Mouse (Mus musculus): Measurements from ENCODE around the gene Tmem170b. TPM values are rescaled to one million over a fixed set of nuclear protein-coding genes. Genes with fewer than 3 reads are reported as not detected.

Tmem170b gene
- polyA plus RNA-seq, 1 experiment from 2014 or later = 10.7 TPM

DNA sequence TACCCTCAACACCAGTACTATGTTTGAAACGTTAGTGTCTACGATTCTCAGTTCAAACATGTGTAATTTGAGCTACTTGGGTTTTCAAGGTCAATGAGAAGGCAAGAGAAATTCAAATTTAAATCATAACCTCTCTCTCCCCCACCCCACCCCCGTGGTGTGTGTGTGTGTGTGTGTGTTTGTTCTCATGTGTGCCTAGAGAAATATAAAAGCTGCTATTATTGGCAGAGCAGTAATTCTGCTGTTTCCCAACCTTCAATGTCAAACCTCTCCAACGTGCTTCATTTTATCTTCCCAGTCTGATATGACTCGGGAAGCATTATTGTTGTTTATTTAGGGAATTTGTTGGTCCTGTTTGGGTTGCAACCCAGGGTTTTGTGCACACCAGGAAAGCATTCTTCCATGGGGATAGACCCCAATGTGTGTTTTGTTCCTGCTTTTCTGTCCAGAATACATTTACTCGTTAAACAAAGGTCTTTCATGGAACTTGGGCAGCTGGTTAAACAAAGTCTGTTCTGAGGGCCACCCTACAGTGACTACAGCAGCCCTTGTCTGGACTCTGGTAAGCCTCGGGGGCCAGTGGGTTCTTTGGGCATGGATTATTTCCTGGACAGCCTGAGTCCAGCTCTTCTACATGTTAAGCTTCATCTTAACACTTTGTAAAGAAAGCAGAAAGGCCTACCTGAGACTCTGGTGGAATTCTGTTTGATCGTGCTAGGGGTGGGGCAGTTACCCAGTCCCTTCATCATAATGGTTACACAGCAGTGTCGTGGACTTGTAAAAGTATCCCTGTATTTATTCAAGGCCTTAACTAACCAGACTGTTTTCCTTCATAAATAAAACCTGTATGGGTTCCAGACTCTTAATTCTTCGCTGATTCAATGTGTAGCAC, 39.1 kb downstream of the Tmem170b start:
- no peaks in the 10 kb centered on the region for H3K27me3 ChIP-seq (ENCODE audit: control insufficient read depth, insufficient read depth, low read length)
- 73% methylated on average over 10 of the region's 10 CpGs for WGBS
- H3K4me3 ChIP-seq (ENCODE audit: low read depth, low read length) = no peak overlapping the region
- H3K4me1 ChIP-seq (ENCODE audit: control insufficient read depth, insufficient read depth, low read length) = no peaks in the 10 kb centered on the region
- H3K27ac ChIP-seq (replicated peaks; ENCODE audit: low read depth, low read length) = no peak overlapping the region
- no peak overlapping the region for H3K4me2 ChIP-seq (ENCODE audit: low read depth, severe bottlenecking)
- no peaks in the 10 kb centered on the region for H3K36me3 ChIP-seq (ENCODE audit: control insufficient read depth, insufficient read depth, low read length)
- no peak for DNase-seq (ENCODE audit: low spot score)
- H3K9me3 ChIP-seq (ENCODE audit: control insufficient read depth, low read length) = no peaks in the 10 kb centered on the region
- ATAC-seq (ENCODE audit: insufficient number of reproducible peaks, low FRiP score, low TSS enrichment, low read depth) = no peak
- no peak overlapping the region for H3K9ac ChIP-seq (ENCODE audit: low read length)

GRCm38 (mm10) chr13:41645483-41645859, 39.8 kb downstream of the Tmem170b start:
- Histone ChIP-seq H3K9ac (ENCODE audit: low read length) (no peak overlapping the region), H3K4me3 (ENCODE audit: low read depth, low read length) (no peak overlapping the region), H3K4me1 (ENCODE audit: control insufficient read depth, insufficient read depth, low read length) (no peaks in the 10 kb centered on the region), H3K4me2 (ENCODE audit: low read depth, severe bottlenecking) (no peak overlapping the region), H3K36me3 (ENCODE audit: control insufficient read depth, insufficient read depth, low read length) (no peaks in the 10 kb centered on the region), H3K27ac (replicated peaks; ENCODE audit: low read depth, low read length) (no peak overlapping the region), H3K9me3 (ENCODE audit: control insufficient read depth, low read length) (no peaks in the 10 kb centered on the region), H3K27me3 (ENCODE audit: control insufficient read depth, insufficient read depth, low read length) (no peaks in the 10 kb centered on the region)
- ATAC-seq (ENCODE audit: insufficient number of reproducible peaks, low FRiP score, low TSS enrichment, low read depth) (no peak), DNase-seq (ENCODE audit: low spot score) (no peak)
- WGBS = 84% methylated on average over 5 of the region's 5 CpGs

GRCm38 (mm10) chr13:41647976-41648375, 42.3 kb downstream of the Tmem170b start:
- ATAC-seq (ENCODE audit: insufficient number of reproducible peaks, low FRiP score, low TSS enrichment, low read depth) (no peak), DNase-seq (ENCODE audit: low spot score) (no peak)
- H3K36me3 ChIP-seq (ENCODE audit: control insufficient read depth, insufficient read depth, low read length) = no peaks in the 10 kb centered on the region
- H3K9ac ChIP-seq (ENCODE audit: low read length) = no peak overlapping the region
- WGBS = 84% methylated on average over 6 of the region's 6 CpGs
- no peak overlapping the region for H3K4me2 ChIP-seq (ENCODE audit: low read depth, severe bottlenecking)
- H3K4me1 ChIP-seq (ENCODE audit: control insufficient read depth, insufficient read depth, low read length) = no peaks in the 10 kb centered on the region
- no peak overlapping the region for H3K4me3 ChIP-seq (ENCODE audit: low read depth, low read length)
- H3K27me3 ChIP-seq (ENCODE audit: control insufficient read depth, insufficient read depth, low read length) = no peaks in the 10 kb centered on the region
- no peak overlapping the region for H3K27ac ChIP-seq (replicated peaks; ENCODE audit: low read depth, low read length)
- H3K9me3 ChIP-seq (ENCODE audit: control insufficient read depth, low read length) = no peaks in the 10 kb centered on the region

DNA sequence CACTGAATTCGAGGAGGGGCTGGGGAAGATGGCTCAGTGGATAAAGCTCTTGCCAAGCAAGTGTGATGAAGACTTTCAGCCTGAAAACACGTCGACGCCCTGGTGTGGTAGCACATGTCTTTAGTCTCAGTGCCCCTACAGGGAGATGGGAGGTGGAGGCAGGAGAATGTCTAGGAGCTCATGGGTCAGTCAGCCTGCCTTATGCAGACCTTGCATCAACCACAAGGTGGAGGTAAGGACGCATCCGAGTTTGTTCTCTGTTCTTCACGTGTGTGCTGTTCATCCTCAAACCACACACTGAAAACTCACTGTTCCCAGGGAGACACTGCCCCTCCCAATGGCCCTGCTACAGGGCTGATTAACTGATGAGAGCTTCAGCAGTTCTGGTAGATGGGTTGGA, 45.0 kb downstream of the Tmem170b start:
- Histone ChIP-seq H3K9ac (ENCODE audit: low read length) (no peak overlapping the region), H3K4me3 (ENCODE audit: low read depth, low read length) (no peak overlapping the region), H3K36me3 (ENCODE audit: control insufficient read depth, insufficient read depth, low read length) (no peaks in the 10 kb centered on the region), H3K4me2 (ENCODE audit: low read depth, severe bottlenecking) (no peak overlapping the region), H3K27ac (replicated peaks; ENCODE audit: low read depth, low read length) (no peak overlapping the region), H3K9me3 (ENCODE audit: control insufficient read depth, low read length) (no peaks in the 10 kb centered on the region), H3K27me3 (ENCODE audit: control insufficient read depth, insufficient read depth, low read length) (no peaks in the 10 kb centered on the region), H3K4me1 (ENCODE audit: control insufficient read depth, insufficient read depth, low read length) (no peaks in the 10 kb centered on the region)
- ATAC-seq (ENCODE audit: insufficient number of reproducible peaks, low FRiP score, low TSS enrichment, low read depth) = no peak
- 79% methylated on average over 7 of the region's 7 CpGs for WGBS
- DNase-seq (ENCODE audit: low spot score) = no peak

DNA sequence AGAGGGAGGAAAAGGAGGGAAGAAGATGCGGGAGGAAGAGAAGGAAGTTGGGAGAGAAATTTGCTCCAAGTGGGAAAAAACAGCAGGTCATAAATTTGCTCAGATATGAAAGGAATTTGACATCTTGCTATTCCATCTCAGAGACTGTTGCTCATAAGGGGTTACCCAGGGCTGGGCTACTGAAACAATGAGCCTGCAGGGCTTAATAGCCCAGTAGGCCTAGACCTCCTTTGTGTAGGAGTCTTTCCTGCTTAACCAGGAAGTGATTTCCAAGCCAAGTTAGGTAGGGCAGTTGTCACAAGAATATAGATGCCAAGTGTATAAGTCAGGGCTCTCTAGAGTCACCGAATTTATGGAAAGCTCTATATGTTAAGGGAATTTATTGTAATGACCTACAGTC, 48.1 kb downstream of the Tmem170b start:
- 82% methylated on average over 2 of the region's 2 CpGs for WGBS
- Histone ChIP-seq H3K9ac (ENCODE audit: low read length) (no peak overlapping the region), H3K36me3 (ENCODE audit: control insufficient read depth, insufficient read depth, low read length) (no peaks in the 10 kb centered on the region), H3K4me3 (ENCODE audit: low read depth, low read length) (no peak overlapping the region), H3K4me1 (ENCODE audit: control insufficient read depth, insufficient read depth, low read length) (no peaks in the 10 kb centered on the region), H3K27ac (replicated peaks; ENCODE audit: low read depth, low read length) (no peak overlapping the region), H3K4me2 (ENCODE audit: low read depth, severe bottlenecking) (no peak overlapping the region), H3K27me3 (ENCODE audit: control insufficient read depth, insufficient read depth, low read length) (no peaks in the 10 kb centered on the region), H3K9me3 (ENCODE audit: control insufficient read depth, low read length) (no peaks in the 10 kb centered on the region)
- DNase-seq (ENCODE audit: low spot score) = no peak
- ATAC-seq (ENCODE audit: insufficient number of reproducible peaks, low FRiP score, low TSS enrichment, low read depth) = no peak

DNA sequence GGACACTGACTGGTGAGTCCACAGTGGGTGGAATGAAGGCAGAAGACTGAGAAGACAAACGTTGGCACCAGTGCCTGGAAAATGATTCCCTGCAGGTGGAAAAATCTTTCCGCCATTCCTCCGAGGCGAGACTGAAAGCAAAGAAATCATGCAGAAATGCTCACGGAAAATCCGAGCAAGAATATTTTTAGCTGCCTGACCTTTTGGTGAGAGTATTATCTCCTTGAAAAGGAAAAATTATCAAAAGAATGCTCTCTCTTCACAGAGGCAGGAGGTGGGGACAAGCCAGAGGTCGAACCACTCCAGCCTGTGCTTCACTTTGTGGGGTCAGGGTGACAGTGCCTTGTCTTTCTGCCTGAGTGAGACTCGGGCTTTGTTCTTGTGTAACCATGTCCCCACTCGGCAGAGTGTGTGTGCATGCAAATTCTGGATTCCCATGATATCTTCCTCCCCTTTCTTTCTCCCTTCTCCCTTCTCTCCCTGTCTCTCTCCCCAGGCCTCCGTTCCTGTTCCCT, 49.9 kb downstream of the Tmem170b start:
- H3K36me3 ChIP-seq (ENCODE audit: control insufficient read depth, insufficient read depth, low read length) = no peaks in the 10 kb centered on the region
- no peaks in the 10 kb centered on the region for H3K27me3 ChIP-seq (ENCODE audit: control insufficient read depth, insufficient read depth, low read length)
- H3K4me3 ChIP-seq (ENCODE audit: low read depth, low read length) = no peak overlapping the region
- 88% methylated on average over 10 of the region's 10 CpGs for WGBS
- no peak overlapping the region for H3K4me2 ChIP-seq (ENCODE audit: low read depth, severe bottlenecking)
- H3K4me1 ChIP-seq (ENCODE audit: control insufficient read depth, insufficient read depth, low read length) = no peaks in the 10 kb centered on the region
- H3K9ac ChIP-seq (ENCODE audit: low read length) = no peak overlapping the region
- ATAC-seq (ENCODE audit: insufficient number of reproducible peaks, low FRiP score, low TSS enrichment, low read depth) (no peak), DNase-seq (ENCODE audit: low spot score) (no peak)
- H3K27ac ChIP-seq (replicated peaks; ENCODE audit: low read depth, low read length) = no peak overlapping the region
- H3K9me3 ChIP-seq (ENCODE audit: control insufficient read depth, low read length) = no peaks in the 10 kb centered on the region

DNA sequence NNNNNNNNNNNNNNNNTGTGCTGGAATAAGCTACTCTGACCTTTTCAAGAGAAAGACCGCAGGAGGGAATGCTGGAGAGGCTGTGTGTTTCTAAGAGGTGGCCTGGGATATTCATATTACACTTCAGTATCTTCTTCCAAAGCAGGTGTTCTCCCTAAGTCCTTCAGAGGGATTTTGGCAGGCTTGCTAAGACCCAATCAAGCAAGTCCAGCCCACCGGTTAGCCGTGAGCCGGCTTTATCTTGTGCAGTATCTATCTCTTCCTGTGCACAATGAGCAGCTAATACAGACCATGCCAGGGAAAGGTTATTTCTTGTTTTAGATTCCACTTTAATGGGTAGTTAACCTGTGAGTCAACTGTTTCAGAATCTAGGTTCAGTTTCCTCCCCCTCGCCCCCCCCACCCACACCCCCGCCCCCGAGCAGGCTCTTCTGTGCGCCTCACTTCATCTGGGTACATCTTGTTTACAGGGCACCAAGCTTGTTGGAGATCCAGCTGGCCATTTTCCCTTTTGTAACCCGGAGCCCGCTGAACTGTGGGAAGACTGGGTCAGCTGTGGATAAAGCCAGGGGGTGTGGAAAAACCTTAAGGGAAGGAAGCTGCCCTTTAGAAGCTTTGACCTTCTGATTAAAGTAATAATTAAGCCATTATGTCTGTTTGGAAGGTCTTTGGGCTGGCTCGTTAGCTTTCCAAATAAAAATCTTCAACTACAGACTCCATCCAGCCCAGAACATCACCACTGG, 54.5 kb downstream of the Tmem170b start:
- Histone ChIP-seq H3K27ac (replicated peaks; ENCODE audit: low read depth, low read length) (no peak overlapping the region), H3K36me3 (ENCODE audit: control insufficient read depth, insufficient read depth, low read length) (no peaks in the 10 kb centered on the region), H3K4me1 (ENCODE audit: control insufficient read depth, insufficient read depth, low read length) (no peaks in the 10 kb centered on the region), H3K9ac (ENCODE audit: low read length) (no peak overlapping the region), H3K9me3 (ENCODE audit: control insufficient read depth, low read length) (no peaks in the 10 kb centered on the region), H3K4me3 (ENCODE audit: low read depth, low read length) (no peak overlapping the region), H3K27me3 (ENCODE audit: control insufficient read depth, insufficient read depth, low read length) (no peaks in the 10 kb centered on the region), H3K4me2 (ENCODE audit: low read depth, severe bottlenecking) (no peak overlapping the region)
- WGBS = 79% methylated on average over 11 of the region's 11 CpGs
- no peak for DNase-seq (ENCODE audit: low spot score)
- ATAC-seq (ENCODE audit: insufficient number of reproducible peaks, low FRiP score, low TSS enrichment, low read depth) = no peak

DNA sequence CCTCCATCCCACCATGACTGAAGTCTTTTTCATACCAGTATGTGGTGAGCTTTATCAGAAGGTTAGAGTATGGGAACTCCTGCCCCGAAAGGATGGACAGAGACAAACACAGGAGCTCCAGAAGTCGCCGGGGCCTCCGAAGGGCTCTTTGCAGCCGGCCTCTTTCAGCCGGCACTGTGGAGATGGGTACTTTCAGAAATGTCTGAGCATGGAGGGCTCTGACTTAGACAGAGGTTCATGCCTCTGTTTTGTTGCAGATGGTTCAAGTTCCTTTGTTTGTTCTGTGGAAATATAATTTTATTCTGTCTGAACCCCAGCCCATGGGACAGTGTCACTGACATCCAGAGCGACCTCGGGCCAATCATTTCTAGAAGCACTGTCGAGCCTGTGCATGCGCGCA, 55.4 kb downstream of the Tmem170b start:
- Histone ChIP-seq H3K36me3 (ENCODE audit: control insufficient read depth, insufficient read depth, low read length) (no peaks in the 10 kb centered on the region), H3K4me2 (ENCODE audit: low read depth, severe bottlenecking) (no peak overlapping the region), H3K27me3 (ENCODE audit: control insufficient read depth, insufficient read depth, low read length) (no peaks in the 10 kb centered on the region), H3K27ac (replicated peaks; ENCODE audit: low read depth, low read length) (no peak overlapping the region), H3K9ac (ENCODE audit: low read length) (no peak overlapping the region), H3K4me3 (ENCODE audit: low read depth, low read length) (no peak overlapping the region), H3K4me1 (ENCODE audit: control insufficient read depth, insufficient read depth, low read length) (no peaks in the 10 kb centered on the region), H3K9me3 (ENCODE audit: control insufficient read depth, low read length) (no peaks in the 10 kb centered on the region)
- ATAC-seq (ENCODE audit: insufficient number of reproducible peaks, low FRiP score, low TSS enrichment, low read depth) (no peak), DNase-seq (ENCODE audit: low spot score) (no peak)
- 94% methylated on average over 11 of the region's 11 CpGs for WGBS
